Mouse (Mus musculus) stomach, postnatal 0 days (tissue): ENCODE results near the gene Tgfbi. TPM values are rescaled to one million over a fixed set of nuclear protein-coding genes. Genes with fewer than 3 reads are reported as not detected.

Experiments used
- ATAC-seq: fragments of 200-750 bp; cut with Nextera tagmentation; 2 replicates; pipeline ENCODE4 v1.8.0; 2017; ENCODE audit not compliant: low FRiP score, low TSS enrichment
- DNase-seq: peaks from one replicate; pipeline ENCODE4 v3.0.0-alpha.2; 2016; ENCODE audit warnings: low spot score
- H3K27ac ChIP-seq: fragments of 300-500 bp; sonication (generic); replicated peaks from 2 replicates; pipeline ENCODE4 v1.5.1; 2014; ENCODE audit warnings: mild to moderate bottlenecking, control low read depth
- H3K27me3 ChIP-seq: fragments of 300-500 bp; sonication (generic); 2 replicates; pipeline ENCODE4 v1.6.1; 2014; ENCODE audit warnings: low read length; ENCODE audit not compliant: control insufficient read depth, insufficient read depth
- H3K36me3 ChIP-seq: fragments of 300-500 bp; sonication (generic); 2 replicates; pipeline ENCODE4 v1.6.1; 2014; ENCODE audit warnings: low read length, mixed read lengths; ENCODE audit not compliant: control insufficient read depth, insufficient read depth
- H3K4me1 ChIP-seq: fragments of 300-500 bp; sonication (generic); replicated peaks from 2 replicates; pipeline ENCODE4 v1.6.1; 2014; ENCODE audit warnings: antibody characterized with exemption; ENCODE audit not compliant: control insufficient read depth, insufficient read depth
- H3K4me2 ChIP-seq: fragments of 300-500 bp; sonication (generic); replicated peaks from 2 replicates; pipeline ENCODE4 v1.6.1; 2014; ENCODE audit warnings: low read depth, mild to moderate bottlenecking, control low read depth, moderate library complexity
- H3K4me3 ChIP-seq: fragments of 300-500 bp; sonication (generic); 2 replicates; pipeline ENCODE4 v1.5.1; 2014; ENCODE audit warnings: low read depth, low read length, control low read depth
- H3K9ac ChIP-seq: fragments of 300-500 bp; sonication (generic); 2 replicates; pipeline ENCODE4 v1.6.1; 2014; ENCODE audit warnings: mild to moderate bottlenecking, low read length, control low read depth, mixed read lengths
- H3K9me3 ChIP-seq: fragments of 300-500 bp; sonication (generic); 2 replicates; pipeline ENCODE4 v1.6.1; 2016; ENCODE audit warnings: low read length; ENCODE audit not compliant: control insufficient read depth
- CTCF ChIP-seq: IDR thresholded peaks from 2 replicates; pipeline ENCODE4 v1.5.1; 2016; ENCODE audit warnings: antibody characterized with exemption, low read depth, mild to moderate bottlenecking, moderate library complexity
- EP300 ChIP-seq: optimal IDR thresholded peaks from 2 replicates; pipeline ENCODE3; 2016; ENCODE audit warnings: antibody characterized with exemption
- whole genome bisulfite sequencing: fragments of 180-500 bp; shearing (Covaris S2); extraction: QIAGEN DNeasy Blood & Tissue Kit; methylation state at CpG from one replicate; pipeline ENCODE4 v1.1.7; 2014; 5-methylcytosine and 5-hydroxymethylcytosine counted together
- polyA plus RNA-seq: library from polyadenylated mRNA; unstranded; fragments of >200 nt; fragmentation: Nextera tagmentation; extraction: Ambion mirVana; gene quantifications from 2 replicates; pipeline ENCODE4 v1.2.1, GENCODE M21; 2015

The Tgfbi gene
- polyA plus RNA-seq, 1 experiment from 2014 or later, result 149 TPM

DNA sequence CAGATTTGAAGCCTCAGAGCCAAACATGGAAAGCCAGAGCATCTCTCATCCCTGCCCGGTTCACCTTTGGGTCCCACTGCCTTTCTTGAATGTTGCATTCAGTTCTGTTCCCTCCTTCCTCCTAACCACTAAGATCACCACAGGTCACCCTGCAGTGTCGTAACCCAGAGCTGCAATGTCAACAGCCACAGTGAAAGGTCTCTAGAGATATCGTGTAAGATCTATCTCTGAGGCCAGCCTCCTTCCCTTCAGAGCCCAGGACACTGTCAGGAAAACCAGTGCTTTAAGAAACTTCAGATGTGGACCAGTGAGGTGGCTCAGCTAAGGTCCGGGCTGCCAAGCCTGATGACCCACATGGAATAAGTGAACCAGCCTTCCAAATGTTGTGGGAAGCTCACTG, 1.8 kb downstream of the Tgfbi start:
- Histone ChIP-seq H3K4me1 (peaks cover 13% of the 10 kb centered on the region; the same call in 1 of the 2 replicates), H3K27ac (no peak overlapping the region; the same call in 1 of the 2 replicates)
- 45% methylated on average over 4 of the region's 4 CpGs for WGBS

DNA sequence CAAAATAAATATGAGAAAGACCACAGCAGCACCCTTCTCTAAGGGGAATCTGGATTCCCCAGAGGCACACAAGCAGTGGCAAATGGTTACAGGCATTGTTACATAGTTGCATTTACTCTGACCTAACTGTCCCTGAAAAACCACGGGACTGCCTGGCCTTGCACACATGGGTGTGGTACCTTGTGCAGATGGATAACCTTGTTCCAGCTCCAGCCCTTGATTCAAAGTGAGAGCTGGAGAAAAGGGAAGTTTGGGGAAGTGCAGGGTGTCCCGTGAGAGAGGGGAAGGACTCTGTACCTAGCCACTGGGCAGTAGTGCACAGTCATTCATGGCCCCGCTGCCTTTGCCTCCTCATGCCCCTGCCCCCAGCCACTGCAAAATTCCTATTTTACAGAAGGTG, 2.4 kb downstream of the Tgfbi start:
- Histone ChIP-seq H3K27ac (no peak overlapping the region), H3K9me3 (no peaks in the 10 kb centered on the region), H3K4me3 (peak overlapping the region; percentile 13), H3K36me3 (no peaks in the 10 kb centered on the region), H3K4me2 (peak overlapping the region; percentile 91), H3K27me3 (no peaks in the 10 kb centered on the region), H3K4me1 (peaks cover 14% of the 10 kb centered on the region; the same call in 1 of the 2 replicates), H3K9ac (peak overlapping the region; percentile 35; the same call in 1 of the 2 replicates)
- TF ChIP-seq EP300 (no peak), CTCF (no peak)
- 41% methylated on average over 3 of the region's 3 CpGs for WGBS
- DNase-seq (no peak), ATAC-seq (no peak)

More for the DNA sequence above, 1.8 kb downstream of the Tgfbi start:
- DNase-seq, result no peak
- no peak for TF ChIP-seq EP300
- TF ChIP-seq CTCF, result no peak
- Histone ChIP-seq H3K4me3 (peak overlapping the region; percentile 61; the same call in 1 of the 2 replicates), H3K4me2 (peak overlapping the region; percentile 91), H3K9ac (peak overlapping the region; percentile 28; the same call in 1 of the 2 replicates), H3K9me3 (no peaks in the 10 kb centered on the region), H3K36me3 (no peaks in the 10 kb centered on the region), H3K27me3 (no peaks in the 10 kb centered on the region)
- ATAC-seq, result no peak

DNA sequence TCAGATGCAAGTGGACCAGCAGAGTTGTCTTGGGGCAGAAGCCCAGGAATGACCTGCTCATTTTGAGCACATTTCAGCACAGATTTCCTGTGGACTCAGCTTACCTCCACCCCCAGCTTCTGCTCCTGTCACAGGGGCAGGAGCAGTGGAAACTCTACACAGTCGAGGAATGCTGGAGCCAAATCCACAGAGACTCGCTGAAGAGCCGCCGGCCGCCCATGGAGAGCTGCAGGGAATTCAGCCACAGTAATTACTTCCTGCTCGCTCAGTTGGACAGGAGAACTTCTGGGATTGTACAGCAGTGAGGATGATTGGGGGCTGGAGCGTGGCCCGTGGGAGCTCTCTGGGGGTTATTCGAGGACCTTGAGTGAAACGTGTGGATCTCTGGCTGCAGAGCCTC, 3.0 kb downstream of the Tgfbi start:
- Histone ChIP-seq H3K4me2 (peak overlapping the region; percentile 91), H3K9ac (0 out of 2 replicates have a peak overlapping the region, but pooled peaks have one; percentile 35), H3K27me3 (no peaks in the 10 kb centered on the region), H3K4me3 (peak overlapping the region; percentile 13; the same call in 1 of the 2 replicates), H3K4me1 (peaks cover 16% of the 10 kb centered on the region; the same call in 1 of the 2 replicates), H3K36me3 (no peaks in the 10 kb centered on the region), H3K9me3 (no peaks in the 10 kb centered on the region), H3K27ac (peak overlapping the region; percentile 20; the same call in 1 of the 2 replicates)
- no peak for TF ChIP-seq CTCF
- no peak for TF ChIP-seq EP300
- DNase-seq (no peak), ATAC-seq (no peak)
- WGBS, result 27% methylated on average over 10 of the region's 10 CpGs

DNA sequence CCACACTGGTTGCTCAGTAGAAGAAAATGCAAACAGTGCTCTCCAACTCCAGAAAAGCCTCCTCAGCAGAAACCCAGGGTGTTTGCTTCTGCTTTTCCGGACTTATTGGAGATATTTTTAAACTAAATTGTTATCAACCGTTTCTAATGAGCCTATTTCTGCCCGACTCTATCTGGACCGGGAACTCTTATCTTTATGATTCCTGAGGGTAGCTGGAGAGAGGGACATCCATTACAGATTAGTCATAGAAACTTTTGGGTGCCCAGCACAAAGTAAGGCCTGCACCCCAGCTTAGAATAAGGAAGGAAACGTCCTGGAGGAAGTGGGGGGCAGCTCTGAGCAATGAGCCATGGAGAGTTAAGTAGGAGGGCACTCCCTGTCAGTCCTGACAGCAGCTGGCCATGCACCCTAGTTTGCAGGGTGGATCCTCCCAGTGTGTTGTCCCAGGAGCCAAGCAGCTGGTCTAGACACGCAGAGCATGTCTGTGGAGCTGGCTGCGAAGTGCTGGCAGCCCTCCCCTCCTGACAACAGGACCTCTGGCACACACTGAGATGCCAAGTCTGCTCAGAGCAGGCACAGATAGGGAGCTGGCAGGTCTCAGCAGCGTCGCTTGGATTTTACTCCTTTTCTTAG, 4.2 kb downstream of the Tgfbi start:
- H3K27ac ChIP-seq, result peak overlapping the region; percentile 49
- H3K4me3 ChIP-seq, result no peak overlapping the region
- DNase-seq (no peak), ATAC-seq (peak; percentile 18; the same call in 1 of the 2 replicates)
- peak overlapping the region; percentile 91 for H3K4me2 ChIP-seq
- H3K9ac ChIP-seq, result no peak overlapping the region
- no peak for TF ChIP-seq CTCF
- no peak for TF ChIP-seq EP300
- no peaks in the 10 kb centered on the region for H3K36me3 ChIP-seq
- H3K9me3 ChIP-seq, result no peaks in the 10 kb centered on the region
- no peaks in the 10 kb centered on the region for H3K27me3 ChIP-seq
- H3K4me1 ChIP-seq, result peaks cover 16% of the 10 kb centered on the region; the same call in 1 of the 2 replicates
- WGBS, result 28% methylated on average over 9 of the region's 9 CpGs

DNA sequence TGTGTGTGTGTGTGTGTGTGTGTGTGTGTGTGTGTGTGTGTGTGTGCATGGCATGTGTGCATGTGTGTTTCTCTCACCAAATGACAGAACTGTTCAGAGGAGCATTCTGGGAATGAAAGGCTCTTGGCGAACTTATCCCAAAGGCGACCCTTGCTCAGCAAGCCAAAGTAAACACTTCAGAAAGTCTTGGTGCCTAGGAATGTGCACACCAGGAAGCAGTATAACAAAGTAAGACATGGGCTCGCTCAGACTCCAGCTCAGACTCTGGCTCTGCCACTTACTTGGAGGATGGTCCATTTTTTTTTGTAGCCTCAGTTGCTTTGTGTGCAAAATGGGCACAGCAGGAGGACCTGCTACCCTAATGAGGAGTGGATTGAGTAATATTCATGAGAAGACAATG, 5.4 kb downstream of the Tgfbi start:
- WGBS, result 32% methylated on average over 3 of the region's 3 CpGs
- ATAC-seq (no peak), DNase-seq (no peak)
- peaks cover 13% of the 10 kb centered on the region; the same call in 1 of the 2 replicates for H3K4me1 ChIP-seq
- H3K9ac ChIP-seq, result no peak overlapping the region
- H3K36me3 ChIP-seq, result no peaks in the 10 kb centered on the region
- no peak overlapping the region for H3K4me3 ChIP-seq
- no peaks in the 10 kb centered on the region for H3K9me3 ChIP-seq
- no peak overlapping the region for H3K4me2 ChIP-seq
- no peaks in the 10 kb centered on the region for H3K27me3 ChIP-seq
- TF ChIP-seq CTCF (no peak), EP300 (no peak)
- H3K27ac ChIP-seq, result no peak overlapping the region

DNA sequence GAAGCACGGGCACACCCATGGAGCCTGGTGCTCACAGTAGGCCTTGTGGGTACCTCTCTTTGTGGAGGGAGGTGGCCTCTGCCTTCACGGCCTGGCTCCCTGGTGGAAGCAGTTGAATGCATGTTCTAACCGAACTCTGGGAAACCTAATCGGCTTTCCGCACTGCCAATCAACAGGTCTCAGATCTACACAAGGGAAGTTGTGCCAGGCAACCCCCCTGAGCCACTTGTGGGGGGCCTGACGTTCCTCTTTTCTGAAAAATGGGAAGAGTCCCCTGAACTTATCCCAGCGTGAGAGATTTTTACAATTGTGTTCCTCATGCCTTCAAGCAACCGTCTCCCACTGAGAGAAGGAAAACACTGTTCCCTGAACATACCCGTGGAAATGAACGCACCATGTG, 5.9 kb downstream of the Tgfbi start:
- H3K36me3 ChIP-seq, result no peaks in the 10 kb centered on the region
- ATAC-seq, result no peak
- WGBS, result 79% methylated on average over 10 of the region's 10 CpGs
- no peak overlapping the region for H3K4me3 ChIP-seq
- TF ChIP-seq CTCF, result no peak
- H3K9ac ChIP-seq, result no peak overlapping the region
- no peak overlapping the region for H3K4me2 ChIP-seq
- no peak overlapping the region for H3K27ac ChIP-seq
- H3K9me3 ChIP-seq, result no peaks in the 10 kb centered on the region
- H3K27me3 ChIP-seq, result no peaks in the 10 kb centered on the region
- no peak for DNase-seq
- H3K4me1 ChIP-seq, result peaks cover 12% of the 10 kb centered on the region; the same call in 1 of the 2 replicates
